ENCODE assay signal across 10 mouse cellular contexts in the genomic region with DNA sequence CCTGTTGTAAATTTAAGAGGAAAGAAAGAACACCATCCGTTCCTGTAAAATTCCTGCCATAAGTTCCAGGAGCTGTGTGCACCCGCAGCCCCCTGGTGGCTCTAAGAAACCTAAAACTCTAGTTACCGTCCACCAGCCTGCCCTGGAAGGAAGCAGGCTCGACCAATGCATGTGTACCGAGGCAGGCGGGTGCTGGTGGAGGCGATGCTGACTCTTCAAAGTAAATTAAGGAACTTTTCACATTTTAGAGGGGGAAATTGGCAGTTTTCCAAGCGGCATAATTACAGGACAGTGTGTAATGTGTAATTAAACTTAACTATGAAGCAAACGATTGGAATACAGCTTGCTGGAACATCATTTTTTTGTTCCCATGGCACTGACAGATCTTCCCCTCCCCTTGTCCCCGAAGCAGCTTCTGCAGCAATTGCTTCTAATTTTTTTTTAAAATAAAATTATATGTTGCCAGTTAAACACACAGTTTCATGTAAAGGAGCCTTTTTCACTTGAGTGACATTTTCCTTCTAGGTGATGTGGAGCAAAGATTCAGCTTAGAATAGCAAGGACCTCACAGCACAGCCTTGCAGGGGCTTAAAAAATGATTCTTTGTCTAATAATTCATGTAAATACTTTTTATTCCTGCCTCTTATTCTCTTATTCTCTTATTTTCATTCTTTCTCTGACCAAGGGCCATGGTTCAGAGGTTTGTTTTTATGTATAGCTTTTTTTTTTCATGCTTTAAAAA.
A peak's percentile ranks its signal among the peaks of the same experiment; 100 is the strongest.
DNase-seq lines count a peak whose midpoint lies in the region; ATAC-seq and TF ChIP-seq lines count a peak whose summit lies in the region.
"Had no signal": no experiment of that assay in that cellular context is flagged by ENCODE, and none has a peak within 500 bp of the region (broad histone marks: within the 10 kb centered on the region; RNA-seq: fewer than 3 reads in every experiment).

No protein-coding gene starts in this region.

- TF ChIP-seq CTCF in E14TG2a.4 (conservative IDR thresholded peaks at IDR 0.05; ENCODE audit: low read length), result peak; percentile 17; the same call in 1 of the 2 replicates
- TF ChIP-seq CTCF in forebrain, postnatal 0 days (IDR thresholded peaks at IDR 0.05; ENCODE audit: low read depth), result peak; percentile 58
- TF ChIP-seq CTCF in liver, postnatal 0 days (IDR thresholded peaks at IDR 0.05; ENCODE audit: low read depth), result no peak

- peak overlapping the region; percentile 80 for H3K27ac ChIP-seq in forebrain, postnatal 0 days (ENCODE audit: low read depth, low read length)
- no peak overlapping the region for H3K27ac ChIP-seq in liver, postnatal 0 days (ENCODE audit: low read depth)
- H3K27ac ChIP-seq: limb, embryonic 13.5 days had no signal

- TF ChIP-seq EP300 in liver, postnatal 0 days (IDR thresholded peaks at IDR 0.05; ENCODE audit: low read depth), result no peak

- peak; percentile 26 to 28 for DNase-seq in cerebellum, postnatal 14 days
- DNase-seq in cerebellum, adult 11-12 months, result no peak
- peak; percentile 90 for DNase-seq in forebrain, postnatal 0 days
- peak; percentile 37 to 43 for DNase-seq in left cerebral cortex, postnatal 25 days (ENCODE audit: low spot score in 2 of 2)
- DNase-seq in adrenal gland, adult 8-10 months, result no peak
- no peak for DNase-seq in spleen, postnatal 4 days (ENCODE audit: low spot score in 2 of 2)
- DNase-seq in liver, postnatal 0 days, result no peak
- DNase-seq: thymus, postnatal 4 days had no signal

- no peaks in the 10 kb centered on the region for H3K9me3 ChIP-seq in E14TG2a.4 (ENCODE audit: low read length)
- no peaks in the 10 kb centered on the region for H3K9me3 ChIP-seq in forebrain, postnatal 0 days (ENCODE audit: low read length)
- H3K9me3 ChIP-seq in liver, postnatal 0 days (ENCODE audit: low read length), result no peaks in the 10 kb centered on the region
- H3K9me3 ChIP-seq: limb, embryonic 13.5 days had no signal

- peak overlapping the region; percentile 29 for H3K4me2 ChIP-seq in forebrain, postnatal 0 days (ENCODE audit: low read depth)
- no peak overlapping the region for H3K4me2 ChIP-seq in liver, postnatal 0 days (ENCODE audit: low read depth, low read length)
- H3K4me2 ChIP-seq: limb, embryonic 13.5 days had no signal

- no peak overlapping the region for H3K4me3 ChIP-seq in E14TG2a.4 (replicated peaks; ENCODE audit: low read length)
- H3K4me3 ChIP-seq in forebrain, postnatal 0 days (ENCODE audit: low read depth, low read length), result no peak overlapping the region
- H3K4me3 ChIP-seq in liver, postnatal 0 days (ENCODE audit: low read depth, low read length), result no peak overlapping the region
- H3K4me3 ChIP-seq: limb, embryonic 13.5 days had no signal

- no peaks in the 10 kb centered on the region for H3K4me1 ChIP-seq in E14TG2a.4 (replicated peaks; ENCODE audit: low read depth, low read length)
- peaks cover 14% of the 10 kb centered on the region for H3K4me1 ChIP-seq in forebrain, postnatal 0 days (ENCODE audit: insufficient read depth)
- peaks cover 4% of the 10 kb centered on the region for H3K4me1 ChIP-seq in liver, postnatal 0 days (ENCODE audit: insufficient read depth)
- H3K4me1 ChIP-seq: limb, embryonic 13.5 days had no signal

- ATAC-seq in forebrain, postnatal 0 days, result peak; percentile 93
- no peak for ATAC-seq in liver, postnatal 0 days

- intact Hi-C loops in left cerebral cortex, postnatal 25 days (cut with DNase I), result no loop called here

- WGBS in forebrain, postnatal 0 days, result 9% methylated on average over 10 of the region's 10 CpGs
- WGBS in liver, postnatal 0 days (ENCODE audit: insufficient replicate concordance), result 64% methylated on average over 10 of the region's 10 CpGs

- no peaks in the 10 kb centered on the region for H3K36me3 ChIP-seq in E14TG2a.4 (ENCODE audit: insufficient read depth, low read length)
- H3K36me3 ChIP-seq in forebrain, postnatal 0 days (ENCODE audit: insufficient read depth), result no peaks in the 10 kb centered on the region
- H3K36me3 ChIP-seq in liver, postnatal 0 days (replicated peaks; ENCODE audit: insufficient read depth, low read length), result no peaks in the 10 kb centered on the region
- H3K36me3 ChIP-seq: limb, embryonic 13.5 days had no signal

- H3K9ac ChIP-seq in forebrain, postnatal 0 days, result 0 out of 2 replicates have a peak overlapping the region, but pooled peaks have one; percentile 2
- no peak overlapping the region for H3K9ac ChIP-seq in liver, postnatal 0 days (replicated peaks)
- H3K9ac ChIP-seq: limb, embryonic 13.5 days had no signal

- no peaks in the 10 kb centered on the region for H3K27me3 ChIP-seq in E14TG2a.4 (ENCODE audit: insufficient read depth, low read length)
- H3K27me3 ChIP-seq in forebrain, postnatal 0 days (ENCODE audit: insufficient read depth, low read length), result no peaks in the 10 kb centered on the region
- no peaks in the 10 kb centered on the region for H3K27me3 ChIP-seq in liver, postnatal 0 days (ENCODE audit: insufficient read depth, low read length)
- H3K27me3 ChIP-seq: limb, embryonic 13.5 days had no signal

Comparison
In these comparisons a context has a peak if more than half of its experiments do, and no peak if none do; other contexts are left out.
1. DNase-seq: peak in cerebellum, postnatal 14 days (2 of 2), forebrain, postnatal 0 days (single experiment) and left cerebral cortex, postnatal 25 days (2 of 2); none in cerebellum, adult 11-12 months (single experiment), adrenal gland, adult 8-10 months (single experiment), spleen, postnatal 4 days (0 of 2) and liver, postnatal 0 days (single experiment).